Mouse (Mus musculus) neural tube, embryonic 14.5 days (tissue): ENCODE data around the gene Wdr18. TPM values are rescaled to one million over a fixed set of nuclear protein-coding genes. Genes with fewer than 3 reads are reported as not detected.

Source experiments
- ATAC-seq: fragments of 200-750 bp; cut with Nextera tagmentation; 2 replicates; pipeline ENCODE4 v1.8.0; 2017; ENCODE audit warnings: low read depth, mild to moderate bottlenecking, moderate TSS enrichment, moderate library complexity
- H3K27ac ChIP-seq: fragments of 300-500 bp; sonication (generic); 2 replicates; pipeline ENCODE4 v1.5.1; 2014; ENCODE audit warnings: low read depth, mild to moderate bottlenecking, control low read depth, low read length, moderate library complexity, mixed read lengths
- H3K27me3 ChIP-seq: fragments of 300-500 bp; sonication (generic); 2 replicates; pipeline ENCODE4 v1.6.1; 2014; ENCODE audit warnings: low read length; ENCODE audit not compliant: control insufficient read depth, insufficient read depth
- H3K36me3 ChIP-seq: fragments of 300-500 bp; sonication (generic); 2 replicates; pipeline ENCODE4 v1.6.1; 2014; ENCODE audit warnings: low read length, mixed read lengths; ENCODE audit not compliant: control insufficient read depth, insufficient read depth
- H3K4me1 ChIP-seq: fragments of 300-500 bp; sonication (generic); 2 replicates; pipeline ENCODE4 v1.6.1; 2014; ENCODE audit warnings: low read length; ENCODE audit not compliant: control insufficient read depth, insufficient read depth
- H3K4me2 ChIP-seq: fragments of 300-500 bp; sonication (generic); 2 replicates; pipeline ENCODE4 v1.6.1; 2014; ENCODE audit warnings: mild to moderate bottlenecking, low read depth, low read length, control low read depth
- H3K4me3 ChIP-seq: fragments of 300-500 bp; sonication (generic); 2 replicates; pipeline ENCODE4 v1.5.1; 2014; ENCODE audit warnings: low read depth, low read length, control low read depth, mixed read lengths
- H3K9ac ChIP-seq: fragments of 300-500 bp; sonication (generic); replicated peaks from 2 replicates; pipeline ENCODE4 v1.6.1; 2014; ENCODE audit warnings: low read depth, mild to moderate bottlenecking, control low read depth, low read length, mixed read lengths
- H3K9me3 ChIP-seq: fragments of 300-500 bp; sonication (generic); 2 replicates; pipeline ENCODE4 v1.6.1; 2016; ENCODE audit warnings: low read length; ENCODE audit not compliant: control insufficient read depth
- WGBS: fragments of 180-500 bp; shearing (Covaris S2); extraction: QIAGEN DNeasy Blood & Tissue Kit; methylation state at CpG from one replicate; pipeline ENCODE4 v1.1.7; 2014; 5-methylcytosine and 5-hydroxymethylcytosine counted together
- polyA plus RNA-seq: library from polyadenylated mRNA; unstranded; fragments of >200 nt; fragmentation: Nextera tagmentation; extraction: Ambion mirVana; gene quantifications from 2 replicates; pipeline ENCODE4 v1.2.1, GENCODE M21; 2014

The Wdr18 gene
- polyA plus RNA-seq, 1 experiment from 2014 or later, result 103 TPM

- H3K27ac ChIP-seq, result no peak overlapping the region
- WGBS, result 78% methylated on average over 16 of the region's 16 CpGs
These were observed 34.6 kb downstream of the Wdr18 start for GRCm38 (mm10) chr10:79994397-79995115.

GRCm38 (mm10) chr10:79995636-79996035 is 35.7 kb downstream of the Wdr18 start:
- no peak overlapping the region for H3K4me2 ChIP-seq
- no peak overlapping the region for H3K27ac ChIP-seq
- 97% methylated on average over 1 of the region's 1 CpGs for WGBS
- H3K36me3 ChIP-seq, result no peaks in the 10 kb centered on the region
- no peak for ATAC-seq
- H3K9me3 ChIP-seq, result 0 out of 2 replicates have a peak, but pooled peaks cover 3% of the 10 kb centered on the region
- H3K9ac ChIP-seq, result no peak overlapping the region
- H3K27me3 ChIP-seq, result peaks cover 3% of the 10 kb centered on the region; the same call in 1 of the 2 replicates
- H3K4me3 ChIP-seq, result no peak overlapping the region
- H3K4me1 ChIP-seq, result peaks cover 8% of the 10 kb centered on the region

More at GRCm38 (mm10) chr10:79994397-79995115, 34.6 kb downstream of the Wdr18 start:
- no peak overlapping the region for H3K4me3 ChIP-seq
- no peak overlapping the region for H3K4me2 ChIP-seq
- peaks cover 8% of the 10 kb centered on the region for H3K4me1 ChIP-seq
- no peak overlapping the region for H3K9ac ChIP-seq
- ATAC-seq, result no peak
- H3K9me3 ChIP-seq, result 0 out of 2 replicates have a peak, but pooled peaks cover 3% of the 10 kb centered on the region
- H3K27me3 ChIP-seq, result peaks cover 7% of the 10 kb centered on the region
- no peaks in the 10 kb centered on the region for H3K36me3 ChIP-seq

GRCm38 (mm10) chr10:79996272-79997033 is 36.5 kb downstream of the Wdr18 start, which contains the start of gene Abca7:
Gene Abca7 (plus strand): TSS chr10:79996494.
- H3K4me2 ChIP-seq, result peak within 1 kb of the TSS; percentile 57
- H3K4me1 ChIP-seq, result peaks cover 8% of the 10 kb centered on the region
- peak within 1 kb of the TSS; percentile 46; the same call in 1 of the 2 replicates for H3K9ac ChIP-seq
- H3K36me3 ChIP-seq, result no peaks in the 10 kb centered on the region
- 0 out of 2 replicates have a peak, but pooled peaks cover 2% of the 10 kb centered on the region for H3K27me3 ChIP-seq
- peak within 1 kb of the TSS; percentile 37 for H3K4me3 ChIP-seq
- ATAC-seq, result peak; percentile 84
- WGBS, result under 1% methylated on average over 34 of the region's 34 CpGs
- peak within 1 kb of the TSS; percentile 60 for H3K27ac ChIP-seq
- 0 out of 2 replicates have a peak, but pooled peaks cover 3% of the 10 kb centered on the region for H3K9me3 ChIP-seq

GRCm38 (mm10) chr10:79997034-79997760 is 37.2 kb downstream of the Wdr18 start:
- 0 out of 2 replicates have a peak, but pooled peaks cover 2% of the 10 kb centered on the region for H3K27me3 ChIP-seq
- peak overlapping the region; percentile 60 for H3K27ac ChIP-seq
- peak; percentile 78 for ATAC-seq
- H3K36me3 ChIP-seq, result no peaks in the 10 kb centered on the region
- under 1% methylated on average over 35 of the region's 35 CpGs for WGBS
- H3K4me2 ChIP-seq, result peak overlapping the region; percentile 57
- H3K9ac ChIP-seq, result 0 out of 2 replicates have a peak overlapping the region, but pooled peaks have one; percentile 46
- H3K9me3 ChIP-seq, result no peaks in the 10 kb centered on the region
- H3K4me1 ChIP-seq, result peaks cover 8% of the 10 kb centered on the region
- H3K4me3 ChIP-seq, result peak overlapping the region; percentile 37

GRCm38 (mm10) chr10:79997819-79998218 is 37.9 kb downstream of the Wdr18 start:
- Histone ChIP-seq H3K27me3 (0 out of 2 replicates have a peak, but pooled peaks cover 2% of the 10 kb centered on the region), H3K4me3 (peak overlapping the region; percentile 37), H3K9me3 (no peaks in the 10 kb centered on the region), H3K4me2 (peak overlapping the region; percentile 57), H3K9ac (0 out of 2 replicates have a peak overlapping the region, but pooled peaks have one; percentile 32), H3K4me1 (peaks cover 8% of the 10 kb centered on the region), H3K36me3 (no peaks in the 10 kb centered on the region), H3K27ac (peak overlapping the region; percentile 60)
- WGBS, result 9% methylated on average over 15 of the region's 15 CpGs
- peak; percentile 28; the same call in 1 of the 2 replicates for ATAC-seq

- Histone ChIP-seq H3K4me2 (no peak overlapping the region), H3K4me3 (no peak overlapping the region), H3K4me1 (peaks cover 8% of the 10 kb centered on the region), H3K36me3 (no peaks in the 10 kb centered on the region), H3K27me3 (0 out of 2 replicates have a peak, but pooled peaks cover 2% of the 10 kb centered on the region), H3K27ac (no peak overlapping the region), H3K9me3 (no peaks in the 10 kb centered on the region), H3K9ac (no peak overlapping the region)
- ATAC-seq, result no peak
- WGBS, result 78% methylated on average over 9 of the region's 9 CpGs
These were observed 42.0 kb downstream of the Wdr18 start for GRCm38 (mm10) chr10:80001945-80002344.

- WGBS, result 19% methylated on average over 21 of the region's 21 CpGs
- ATAC-seq, result no peak
- Histone ChIP-seq H3K9me3 (no peaks in the 10 kb centered on the region), H3K4me3 (no peak overlapping the region), H3K27ac (no peak overlapping the region), H3K4me1 (peaks cover 5% of the 10 kb centered on the region), H3K9ac (no peak overlapping the region), H3K27me3 (0 out of 2 replicates have a peak, but pooled peaks cover 2% of the 10 kb centered on the region), H3K4me2 (no peak overlapping the region), H3K36me3 (no peaks in the 10 kb centered on the region)
These were observed 42.9 kb downstream of the Wdr18 start for GRCm38 (mm10) chr10:80002829-80003228.

- no peak overlapping the region for H3K4me3 ChIP-seq
- H3K9ac ChIP-seq, result no peak overlapping the region
- WGBS, result 63% methylated on average over 9 of the region's 9 CpGs
- no peaks in the 10 kb centered on the region for H3K36me3 ChIP-seq
- H3K27me3 ChIP-seq, result 0 out of 2 replicates have a peak, but pooled peaks cover 2% of the 10 kb centered on the region
- H3K4me2 ChIP-seq, result no peak overlapping the region
- no peak overlapping the region for H3K27ac ChIP-seq
- no peaks in the 10 kb centered on the region for H3K4me1 ChIP-seq
- H3K9me3 ChIP-seq, result no peaks in the 10 kb centered on the region
- ATAC-seq, result no peak
These were observed 43.7 kb downstream of the Wdr18 start for GRCm38 (mm10) chr10:80003374-80004232.
